Mouse (Mus musculus): ENCODE data around the gene Slc35e1. TPM values are rescaled to one million over a fixed set of nuclear protein-coding genes. Genes with fewer than 3 reads are reported as not detected.

Gene Slc35e1
- polyA plus RNA-seq, 1 experiment from 2014 or later, result 14.0 TPM

- no peaks in the 10 kb centered on the region for H3K9me3 ChIP-seq
- no peak for DNase-seq (ENCODE audit: extremely low spot score, low spot score)
- H3K4me1 ChIP-seq, result no peaks in the 10 kb centered on the region
- no peak overlapping the region for H3K4me3 ChIP-seq
- WGBS, result 80% methylated on average over 2 of the region's 2 CpGs
- no peak overlapping the region for H3K27ac ChIP-seq
- H3K36me3 ChIP-seq (replicated peaks), result no peaks in the 10 kb centered on the region
- no peaks in the 10 kb centered on the region for H3K27me3 ChIP-seq (ENCODE audit: poor library complexity, severe bottlenecking)
These were observed 57.5 kb downstream of the Slc35e1 start for GRCm38 (mm10) chr8:72434952-72435351.

Small RNA genes within 50 kb of the gene (microRNA-seq; reads per million reads assigned to microRNA genes)
- gene Gm28019 (not detected), gene Mir7068 (2.1 reads per million)

Other genes with a start within 250 kb of the Slc35e1 start
- gene Gm10282, start 187.4 kb downstream of the Slc35e1 start, polyA plus RNA-seq (2016; fragmentation: Nextera tagmentation; extraction: Ambion mirVana), result 36.7 and 41.7 TPM in 2 replicates
- gene Klf2, start 173.6 kb downstream of the Slc35e1 start, polyA plus RNA-seq (2016; fragmentation: Nextera tagmentation; extraction: Ambion mirVana), result 2.6 and 3.0 TPM in 2 replicates
- 72.9 and 74.3 TPM in 2 replicates for gene Eps15l1, start 71.2 kb downstream of the Slc35e1 start, polyA plus RNA-seq (2016; fragmentation: Nextera tagmentation; extraction: Ambion mirVana)
- 1.1 and 1.5 TPM in 2 replicates for gene Calr3, start 48.7 kb downstream of the Slc35e1 start, polyA plus RNA-seq (2016; fragmentation: Nextera tagmentation; extraction: Ambion mirVana)
- gene 1700030K09Rik, start 48.7 kb downstream of the Slc35e1 start, polyA plus RNA-seq (2016; fragmentation: Nextera tagmentation; extraction: Ambion mirVana), result 13.6 and 14.3 TPM in 2 replicates
- gene Cherp, start 17.4 kb downstream of the Slc35e1 start, polyA plus RNA-seq (2016; fragmentation: Nextera tagmentation; extraction: Ambion mirVana), result 108 and 114 TPM in 2 replicates
- 19.4 and 20.1 TPM in 2 replicates for gene Med26, start 55.7 kb upstream of the Slc35e1 start, polyA plus RNA-seq (2016; fragmentation: Nextera tagmentation; extraction: Ambion mirVana)
- gene Smim7, start 78.5 kb upstream of the Slc35e1 start, polyA plus RNA-seq (2016; fragmentation: Nextera tagmentation; extraction: Ambion mirVana), result 105 and 106 TPM in 2 replicates
- gene Tmem38a, start 79.4 kb upstream of the Slc35e1 start, polyA plus RNA-seq (2016; fragmentation: Nextera tagmentation; extraction: Ambion mirVana), result 8.6 and 10.4 TPM in 2 replicates
- 0.07 TPM in 1 of 2 replicates, not detected in the other for gene Nwd1, start 154.1 kb upstream of the Slc35e1 start, polyA plus RNA-seq (2016; fragmentation: Nextera tagmentation; extraction: Ambion mirVana)
- gene Sin3b, start 230.7 kb upstream of the Slc35e1 start, polyA plus RNA-seq (2016; fragmentation: Nextera tagmentation; extraction: Ambion mirVana), result 146 and 151 TPM in 2 replicates

Data from forebrain, embryonic 10.5 days (tissue).